Mouse (Mus musculus) lung, postnatal 0 days (tissue): Measurements from ENCODE around the gene Olfr48.

ENCODE experiments used
- CTCF ChIP-seq: IDR thresholded peaks from 2 replicates; pipeline ENCODE4 v1.5.1; 2016; ENCODE audit warnings: antibody characterized with exemption, mild to moderate bottlenecking
- EP300 ChIP-seq: IDR thresholded peaks from 2 replicates; pipeline ENCODE4 v1.6.1; 2016; ENCODE audit warnings: antibody characterized with exemption, mild to moderate bottlenecking, control low read depth

GRCm38 (mm10) chr2:89849230-89849629 lies 1.2 kb upstream of the Olfr48 start:
- TF ChIP-seq CTCF, result no peak
- no peak for TF ChIP-seq EP300
